17 mouse cellular contexts compared by ENCODE assay signal in the genomic region with DNA sequence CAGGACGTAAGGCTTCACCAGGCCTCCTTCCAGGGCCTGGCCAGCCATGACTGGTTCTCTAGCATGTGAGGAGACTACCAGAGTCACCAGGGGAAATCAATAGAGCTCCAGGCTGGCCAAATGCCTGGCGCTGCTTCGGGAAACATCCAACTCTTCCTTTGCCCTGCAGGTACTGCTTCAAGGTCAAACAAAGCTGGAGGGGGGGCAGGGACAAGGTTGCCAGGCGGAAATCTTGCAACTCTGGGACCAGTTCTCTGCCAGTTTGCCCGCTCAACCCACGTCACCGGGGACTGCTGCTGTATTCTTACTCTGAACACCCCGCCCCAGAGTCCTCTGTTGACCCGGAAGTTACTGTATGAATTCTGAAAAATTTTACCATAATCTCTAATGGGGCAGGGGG. TPM values are rescaled to one million over a fixed set of nuclear protein-coding genes. Genes with fewer than 3 reads are reported as not detected.
A peak's percentile ranks its signal among the peaks of the same experiment; 100 is the strongest.
DNase-seq lines count a peak whose midpoint lies in the region; TF ChIP-seq lines count a peak whose summit lies in the region.
"Had no signal": no experiment of that assay in that cellular context is flagged by ENCODE, and none has a peak within 500 bp of the region (broad histone marks: within the 10 kb centered on the region; RNA-seq: fewer than 3 reads in every experiment).

No protein-coding gene starts in this region.

- TF ChIP-seq CTCF in layer of hippocampus, adult 2 months (conservative IDR thresholded peaks at IDR 0.05), result no peak

- DNase-seq in cerebellum, adult 11-12 months, result peak; percentile 34
- no peak for DNase-seq in cerebellum, adult 11 months
- DNase-seq in layer of hippocampus, adult 2 months (ENCODE audit: low spot score in 2 of 2), result no peak
- no peak for DNase-seq in layer of hippocampus, postnatal 25 days (ENCODE audit: extremely low spot score in 1 of 2, low spot score in 1 of 2)
- DNase-seq in cerebellum, postnatal 14 days, result peak; percentile 49 to 55
- DNase-seq in kidney, postnatal 36 days, result peak; percentile 29 to 34
- no peak for DNase-seq in thymus, adult 18-20 months
- DNase-seq: embryo, embryonic 11 days; gastrocnemius, postnatal 14 days; lung, embryonic 14.5 days; right cerebral cortex, postnatal 25 days; thymus, postnatal 36 days had no signal

- H3K27ac ChIP-seq in layer of hippocampus, adult 2 months, result peak overlapping the region; percentile 92
- H3K27ac ChIP-seq: forebrain, embryonic 13.5 days; hindbrain, embryonic 13.5 days; macrophage; midbrain, embryonic 13.5 days; neural tube, embryonic 15.5 days had no signal

- H3K4me3 ChIP-seq in layer of hippocampus, adult 2 months, result no peak overlapping the region
- H3K4me3 ChIP-seq: forebrain, embryonic 13.5 days; hindbrain, embryonic 13.5 days; midbrain, embryonic 13.5 days; neural tube, embryonic 15.5 days had no signal

RNA-seq across cellular contexts. Expression of a gene that starts 18.5 kb away (rescaled TPM):
- total RNA-seq in layer of hippocampus, adult 2 months (2021), result 10 to 100 TPM; 95.2 to 97.7 TPM
- total RNA-seq in layer of hippocampus, postnatal 25 days (2021), result 10 to 100 TPM; 82.0 to 83.5 TPM

Comparison
In these comparisons a context has a peak if more than half of its experiments do, and no peak if none do; other contexts are left out.
1. DNase-seq: peak in cerebellum, adult 11-12 months (single experiment), cerebellum, postnatal 14 days (2 of 2) and kidney, postnatal 36 days (2 of 2); none in cerebellum, adult 11 months (single experiment), layer of hippocampus, adult 2 months (0 of 2), layer of hippocampus, postnatal 25 days (0 of 2) and thymus, adult 18-20 months (0 of 2).